Mouse (Mus musculus) T-helper 2 cell (primary cell): ENCODE measurements around the gene Psmb5.

ENCODE experiments used
- in situ Hi-C: fragments of 300-600 bp; cut with MboI, MseI; formaldehyde crosslinking; loops from one replicate; pipeline ENCODE4 v1.15.1; 2025; ENCODE audit warnings: high pct_unique_total_duplicates

Gene Psmb5

DNA sequence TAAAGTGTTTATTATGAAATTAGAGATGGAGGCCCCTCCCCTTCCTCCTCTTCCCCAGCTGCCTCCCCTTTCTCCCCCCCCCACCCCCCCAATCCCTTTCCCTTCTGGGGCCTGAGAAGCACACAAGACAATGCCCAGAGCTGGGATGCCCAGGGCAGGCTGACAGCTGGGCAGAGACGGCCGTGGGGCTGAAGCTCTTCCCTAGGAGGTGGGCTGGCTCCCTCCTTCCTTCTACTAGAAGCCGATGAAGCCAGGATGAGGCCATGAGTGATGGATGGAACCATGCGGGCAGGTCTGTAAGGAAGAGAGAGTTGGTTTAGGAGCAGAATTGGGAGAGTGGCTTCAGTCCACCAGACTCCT, 13.4 kb upstream of the Psmb5 start:
- in situ Hi-C loops: no loop called here

DNA sequence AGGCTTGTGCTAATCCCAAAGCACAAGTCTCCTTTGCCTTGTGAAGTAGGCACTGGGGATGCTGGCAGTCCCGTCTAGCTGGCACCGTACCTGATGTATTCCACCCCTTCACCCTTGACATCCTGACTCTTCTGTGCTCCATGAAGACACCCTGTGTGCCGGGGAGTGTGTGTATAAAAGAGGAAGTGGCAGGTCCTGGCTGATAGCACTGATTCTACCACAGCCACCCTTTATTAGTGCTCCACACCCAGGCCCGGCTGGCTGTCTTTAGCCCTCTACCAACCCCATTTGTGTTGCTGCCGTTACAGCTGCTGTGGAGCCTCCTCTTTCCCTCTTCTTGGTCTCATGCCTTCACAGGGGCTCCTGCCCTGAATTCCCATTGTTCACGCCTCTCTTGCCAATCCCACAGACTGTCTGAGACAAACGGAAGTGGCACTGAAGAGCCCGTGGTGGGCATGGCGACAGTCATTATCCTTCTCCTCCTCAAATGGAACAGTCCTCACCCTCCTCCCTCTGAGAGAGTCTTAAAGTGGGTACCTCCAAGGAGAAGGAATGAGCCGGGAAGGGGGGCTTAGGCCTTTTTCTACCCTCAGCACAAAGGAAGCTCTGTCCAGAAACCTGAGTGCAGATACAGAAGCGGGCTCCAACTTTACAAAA, 12.9 kb upstream of the Psmb5 start:
- in situ Hi-C loops: no loop called here

DNA sequence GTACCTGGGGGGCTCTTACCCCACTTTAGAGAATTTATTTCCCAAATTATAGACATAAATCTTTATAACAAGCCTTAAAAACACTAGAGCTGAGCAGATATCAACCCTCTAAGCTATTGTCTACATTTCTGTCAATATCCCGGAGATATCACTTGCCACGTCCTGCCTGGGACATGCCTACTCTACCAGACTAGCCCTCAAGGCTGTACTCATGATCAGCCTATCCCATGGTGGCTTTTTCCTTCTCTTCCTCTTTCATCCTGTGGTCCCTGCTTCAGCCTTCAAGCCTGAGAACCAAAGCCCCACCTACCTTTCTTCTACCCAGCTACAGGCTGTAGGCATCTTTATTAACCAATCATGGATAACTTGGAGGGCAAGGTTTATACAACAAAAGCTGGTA, 12.0 kb upstream of the Psmb5 start:
- in situ Hi-C loops: no loop called here

DNA sequence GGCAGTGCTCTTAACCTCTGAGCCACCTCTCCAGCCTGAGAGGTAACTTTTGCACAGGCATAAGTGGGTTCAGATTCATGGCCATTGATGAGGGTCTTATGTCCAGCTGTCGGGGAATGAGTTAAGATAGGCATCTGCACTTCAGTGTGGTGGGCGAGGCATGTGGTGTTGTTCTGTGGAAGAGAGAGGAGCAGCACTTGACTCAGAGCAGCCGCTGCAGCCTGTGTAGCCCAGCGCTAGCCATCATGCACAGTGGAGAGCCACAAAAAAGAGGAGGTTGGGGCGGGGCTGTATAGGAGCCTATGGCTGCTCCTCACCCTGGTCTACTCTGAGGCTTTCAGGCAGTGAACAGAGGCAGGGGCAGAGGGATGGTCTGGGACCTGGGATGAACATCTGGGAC, 10.3 kb upstream of the Psmb5 start:
- in situ Hi-C loops: no loop called here

DNA sequence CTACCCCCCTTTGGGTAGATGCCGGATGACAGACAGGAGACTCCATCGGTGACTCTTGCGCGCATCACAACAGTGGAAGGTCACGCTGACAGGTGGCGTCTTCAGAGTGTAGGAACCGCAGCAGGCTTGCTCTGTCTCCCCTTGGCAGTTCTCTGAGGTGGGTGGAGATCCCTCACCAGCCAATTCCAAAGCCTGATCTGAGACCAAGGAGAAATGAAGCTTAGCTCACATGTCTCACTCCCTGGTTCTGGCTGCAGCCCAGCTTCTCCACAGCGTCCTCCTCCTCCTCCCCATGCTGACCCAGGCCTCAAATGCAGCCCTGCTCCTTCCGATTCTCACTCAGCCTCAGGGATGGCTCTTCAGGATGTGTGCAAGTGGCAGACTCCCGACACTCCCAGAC, 7.2 kb upstream of the Psmb5 start:
- in situ Hi-C loops: no loop called here

DNA sequence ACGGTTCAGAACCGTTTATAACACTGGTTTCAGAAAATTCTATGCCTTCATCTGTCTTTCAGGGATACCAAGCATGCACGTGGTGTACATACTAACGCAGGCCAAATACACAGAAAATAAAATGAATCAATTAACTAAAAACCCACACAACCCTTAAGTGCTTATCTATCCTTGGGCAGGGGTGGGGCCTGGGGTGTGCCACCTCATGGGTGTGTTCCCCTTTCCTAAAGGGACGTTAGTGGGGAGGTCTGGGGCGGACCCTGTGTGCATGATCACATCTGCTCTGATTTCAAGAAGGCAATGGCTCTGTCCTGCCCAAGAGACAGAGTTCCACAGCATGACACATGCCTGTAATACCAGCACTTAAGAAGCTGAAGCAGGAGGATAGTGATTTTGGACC, 5.5 kb upstream of the Psmb5 start:
- in situ Hi-C loops: no loop called here

DNA sequence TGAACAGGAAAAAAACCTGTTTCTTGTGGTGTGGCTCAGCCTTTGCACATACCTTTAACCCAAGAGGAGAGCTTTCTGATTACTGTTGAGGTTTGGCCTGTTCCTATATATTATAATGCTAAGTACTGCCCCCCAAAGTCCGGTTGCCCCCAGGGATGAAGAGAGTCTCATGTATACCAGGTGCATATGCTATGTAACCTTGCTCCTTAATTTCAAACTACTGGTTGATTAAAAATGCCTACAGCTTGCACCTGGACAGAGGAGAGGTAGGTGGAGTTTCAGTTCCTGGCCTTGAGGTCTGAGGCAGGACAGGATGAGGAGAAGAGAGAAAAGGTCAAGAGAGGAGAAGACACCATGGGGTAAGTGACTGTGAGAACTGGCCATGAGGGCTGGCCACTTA, 3.3 kb upstream of the Psmb5 start, which contains the start of gene Psmb11:
Psmb11 (plus strand) TSS at position 301 of the 400 bp plus-strand sequence.
- in situ Hi-C loops: no loop called here

DNA sequence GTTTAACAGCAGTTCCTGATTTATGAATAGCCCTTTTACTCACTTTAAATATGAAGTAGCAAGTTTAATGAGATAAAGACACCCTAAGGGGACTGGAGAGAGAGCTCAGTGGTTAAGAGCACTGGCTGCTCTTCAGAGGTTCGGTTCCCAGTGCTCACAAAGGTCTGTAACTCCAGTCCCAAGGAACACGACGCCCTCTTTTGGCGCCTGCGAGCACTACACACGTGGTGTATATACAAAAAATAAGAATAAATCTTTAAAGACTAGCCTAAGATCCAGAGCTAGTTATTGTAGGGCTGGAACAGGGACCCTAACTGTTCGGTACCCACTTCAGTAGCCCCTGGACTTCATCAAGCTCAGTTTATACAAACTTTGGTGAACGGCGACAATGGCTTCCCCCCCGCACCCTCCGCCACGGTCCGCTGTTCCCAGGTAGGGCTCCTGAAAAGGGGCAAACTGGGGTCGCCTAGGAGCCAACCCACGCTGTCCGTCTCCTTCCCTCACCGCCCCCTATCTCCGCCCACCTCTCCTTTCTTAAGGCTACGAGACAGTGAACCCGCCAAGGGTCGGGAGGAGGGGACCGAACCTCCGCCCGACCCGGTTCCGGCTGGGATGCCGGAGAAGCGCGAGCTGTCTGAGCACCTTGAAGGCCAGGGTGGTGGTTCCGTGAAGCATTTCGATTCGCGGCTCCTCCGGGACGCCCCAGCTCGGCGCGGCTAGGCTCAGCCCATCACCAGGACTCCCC, 498 bp downstream of the Psmb5 start:
- in situ Hi-C loops: no loop called here

DNA sequence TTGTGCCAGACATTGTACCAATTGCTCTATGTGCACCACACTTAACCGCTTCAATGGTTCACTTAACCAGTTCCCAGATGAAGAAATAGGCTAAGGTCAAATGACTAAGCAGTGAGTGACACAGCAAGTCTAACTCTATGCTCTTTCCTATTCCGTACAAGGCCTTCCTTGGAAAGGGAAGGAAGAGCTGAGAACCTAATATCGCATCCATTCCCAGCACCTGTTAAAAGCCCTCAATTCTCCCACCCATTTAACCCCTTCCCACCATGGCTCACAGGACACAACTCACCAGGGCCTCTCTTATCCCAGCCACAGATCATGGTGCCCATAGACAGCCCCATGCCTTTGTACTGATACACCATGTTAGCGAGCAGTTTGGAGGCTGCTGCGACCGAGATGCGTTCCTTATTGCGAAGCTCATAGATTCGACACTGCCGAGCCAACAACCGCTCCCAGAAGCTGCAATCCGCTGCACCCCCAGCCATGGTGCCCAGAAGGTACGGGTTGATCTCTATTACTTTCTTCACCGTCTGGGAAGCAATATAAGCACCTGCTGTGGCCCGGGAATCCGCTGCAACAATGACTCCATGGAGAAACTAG, 1.5 kb downstream of the Psmb5 start:
- in situ Hi-C loops: no loop called here

DNA sequence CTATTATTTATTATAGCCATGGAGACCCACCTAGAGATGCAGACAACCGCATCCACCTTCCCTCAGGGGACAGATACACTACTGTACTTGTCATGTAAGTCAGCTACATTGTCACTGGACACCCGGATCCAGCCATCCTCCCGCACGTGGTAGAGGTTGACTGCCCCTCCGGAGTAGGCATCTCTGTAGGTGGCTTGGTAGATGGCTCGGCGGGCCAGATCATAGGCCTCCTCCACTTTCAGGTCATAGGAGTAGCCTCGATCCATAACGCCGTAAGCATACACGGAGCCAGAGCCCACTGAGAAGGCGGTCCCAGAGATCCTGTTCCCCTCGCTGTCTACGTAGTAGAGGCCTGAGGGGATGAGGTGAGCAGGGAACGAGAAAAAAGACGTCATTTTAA, 3.7 kb downstream of the Psmb5 start:
- in situ Hi-C loops: loop anchor here (5.0 kb wide), 1 partner anchor 42 kb away; no protein-coding TSS in a partner anchor

DNA sequence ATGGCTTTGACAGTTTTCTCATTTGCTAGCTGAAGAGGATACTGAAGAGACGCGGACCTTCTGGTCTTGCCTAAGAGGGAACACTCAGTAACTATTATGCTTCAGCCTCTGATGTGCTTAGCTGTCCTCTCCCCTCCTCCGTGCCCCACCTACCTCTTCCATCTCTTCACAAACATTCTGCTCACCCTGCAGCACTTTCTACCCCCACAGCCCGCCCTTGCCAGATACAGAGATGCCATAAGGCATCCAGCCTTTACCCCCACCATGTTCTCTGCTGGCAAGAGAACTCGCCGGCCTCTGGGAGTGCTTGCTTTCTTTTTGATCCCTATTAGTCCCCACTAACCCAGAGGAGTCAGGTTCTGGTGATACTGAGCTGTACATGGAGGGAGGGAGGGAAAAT, 7.2 kb downstream of the Psmb5 start:
- in situ Hi-C loops: loop anchor here (5.0 kb wide), 1 partner anchor 38 kb away; no protein-coding TSS in a partner anchor

DNA sequence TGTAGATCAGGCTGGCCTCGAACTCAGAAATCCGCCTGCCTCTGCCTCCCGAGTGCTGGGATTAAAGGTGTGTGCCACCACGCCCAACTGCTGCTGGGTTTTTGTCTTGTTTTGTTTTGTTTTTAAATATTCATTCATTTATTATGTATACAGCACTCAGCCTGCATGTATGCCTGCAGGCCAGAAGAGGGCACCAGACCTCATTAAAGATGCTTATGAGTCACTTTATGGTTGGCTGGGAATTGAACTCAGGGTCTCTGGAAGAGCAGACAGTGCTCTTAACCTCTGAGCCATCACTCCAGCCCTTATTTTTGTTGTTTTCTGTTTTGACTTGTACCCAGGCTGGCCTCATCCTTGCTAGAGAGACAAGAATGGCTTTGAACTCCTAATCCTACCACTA, 7.9 kb downstream of the Psmb5 start:
- in situ Hi-C loops: loop anchor here (5.0 kb wide), 1 partner anchor 38 kb away; no protein-coding TSS in a partner anchor

DNA sequence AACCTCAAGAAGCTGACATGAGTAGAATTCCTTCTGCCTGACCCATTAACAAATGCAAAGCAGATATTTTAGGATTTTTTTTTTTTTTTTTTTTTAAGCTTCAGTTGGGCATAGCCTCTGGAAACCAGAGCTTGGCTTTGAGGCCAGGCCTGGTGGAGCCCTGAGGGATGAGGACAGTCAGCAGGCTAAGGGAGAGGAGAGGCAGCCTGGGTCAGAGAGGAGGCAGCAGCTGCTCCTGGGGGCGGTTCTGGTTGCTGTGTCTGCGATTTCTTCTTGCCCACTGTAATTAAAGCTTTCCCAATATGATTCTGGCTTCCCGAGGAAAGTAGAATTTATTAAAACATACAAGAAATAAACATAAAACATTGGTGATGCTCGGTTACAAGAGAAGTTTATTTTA, 8.6 kb downstream of the Psmb5 start:
- in situ Hi-C loops: no loop called here

DNA sequence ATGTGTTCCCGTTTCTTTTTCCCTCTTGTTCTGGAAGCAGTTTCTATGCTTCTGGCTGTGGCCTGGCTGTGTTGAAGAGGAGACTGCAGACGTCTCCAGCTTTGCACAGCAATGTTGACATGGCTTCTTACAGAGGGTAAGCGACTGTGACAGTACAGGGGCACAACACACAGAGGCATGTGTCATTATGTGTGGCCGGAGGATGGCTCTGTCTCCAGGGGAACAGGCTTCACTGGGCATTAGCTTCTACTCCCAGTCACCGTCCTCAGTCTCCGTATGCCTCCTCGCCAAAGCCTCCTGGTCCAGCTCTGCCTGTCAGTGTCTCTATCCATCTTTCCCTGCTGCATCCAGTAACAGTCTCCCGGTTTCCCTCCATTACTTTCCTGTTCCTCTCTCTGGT, 10.6 kb downstream of the Psmb5 start:
- in situ Hi-C loops: no loop called here

DNA sequence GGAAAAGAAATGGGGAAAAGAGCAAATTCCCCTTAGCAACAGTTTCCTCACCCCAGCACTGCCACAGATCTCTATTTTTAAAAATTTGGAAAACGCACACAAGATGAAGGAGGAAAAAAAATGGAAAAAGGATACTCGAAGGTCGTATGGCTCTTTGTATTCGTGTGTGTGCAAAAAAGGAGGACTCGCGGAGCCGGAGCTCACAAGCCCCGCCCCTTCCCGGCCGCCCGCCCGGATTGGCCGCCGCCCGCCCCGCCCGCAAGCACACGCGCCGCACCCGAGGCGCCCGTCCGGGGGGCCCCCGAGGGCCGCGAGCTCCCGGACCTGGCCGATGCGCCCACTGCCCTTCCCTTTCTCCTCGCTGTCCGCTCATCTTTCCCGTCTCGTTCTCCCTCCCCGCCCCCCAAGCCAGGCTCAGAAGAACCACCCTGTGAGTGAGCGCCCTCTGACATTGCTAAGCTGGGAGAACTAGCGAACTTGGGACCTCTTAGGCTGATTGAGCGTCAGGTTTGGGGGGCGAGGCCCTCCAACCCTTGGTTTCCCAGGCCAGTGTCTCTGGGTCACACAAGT, 12.0 kb downstream of the Psmb5 start, which contains the start of gene 4931414P19Rik:
4931414P19Rik (minus strand) TSS at position 242 of the 570 bp plus-strand sequence.
- in situ Hi-C loops: no loop called here

DNA sequence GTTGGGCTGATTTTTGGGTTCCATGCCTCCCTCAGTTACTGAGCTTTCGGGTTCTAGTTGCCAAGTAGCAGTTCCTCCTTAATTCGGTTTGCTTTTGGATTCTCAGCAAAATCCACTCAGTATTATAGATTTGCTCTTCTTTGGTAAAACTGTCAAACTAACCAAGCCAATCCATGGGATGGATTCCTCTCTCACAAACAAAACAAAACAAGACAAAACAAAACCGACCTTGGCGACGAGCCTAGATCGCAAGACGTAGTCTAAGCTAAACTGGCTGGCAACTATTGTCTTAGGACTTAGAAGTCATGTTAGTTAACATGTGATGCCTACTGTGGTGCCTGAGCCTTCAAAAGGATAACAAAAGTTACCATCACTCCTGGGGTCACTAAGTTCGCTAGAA, 14.1 kb downstream of the Psmb5 start:
- in situ Hi-C loops: no loop called here

DNA sequence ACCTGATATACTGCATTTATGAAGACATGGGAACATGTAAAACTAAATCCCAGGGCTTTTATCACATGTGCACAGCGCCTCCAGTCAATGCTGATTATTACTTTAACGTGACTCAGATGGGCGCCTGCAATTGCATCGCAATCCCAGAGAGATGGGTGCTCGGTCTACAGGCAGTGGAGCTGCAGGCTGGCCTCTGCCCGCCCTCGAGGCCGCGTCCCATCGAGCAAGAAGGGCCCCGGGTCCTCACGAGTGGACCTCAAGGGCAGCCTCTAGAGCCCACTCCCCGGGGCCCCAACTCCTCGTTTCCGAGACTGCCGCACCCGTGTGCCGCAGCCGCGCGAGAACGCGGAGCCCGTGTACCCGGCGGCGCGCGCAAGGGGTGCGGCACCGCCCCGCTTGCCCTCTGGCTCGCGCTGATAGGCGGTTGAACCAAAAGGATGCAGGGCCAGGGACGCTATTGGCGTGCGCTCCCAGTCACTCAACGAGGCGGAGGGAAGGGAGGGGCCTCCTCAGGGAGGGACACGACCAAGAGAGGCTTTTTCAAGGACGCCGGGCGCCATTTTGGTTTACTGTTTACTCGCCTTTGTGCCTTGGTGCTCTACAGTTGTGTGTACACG, 14.7 kb downstream of the Psmb5 start:
- in situ Hi-C loops: no loop called here

DNA sequence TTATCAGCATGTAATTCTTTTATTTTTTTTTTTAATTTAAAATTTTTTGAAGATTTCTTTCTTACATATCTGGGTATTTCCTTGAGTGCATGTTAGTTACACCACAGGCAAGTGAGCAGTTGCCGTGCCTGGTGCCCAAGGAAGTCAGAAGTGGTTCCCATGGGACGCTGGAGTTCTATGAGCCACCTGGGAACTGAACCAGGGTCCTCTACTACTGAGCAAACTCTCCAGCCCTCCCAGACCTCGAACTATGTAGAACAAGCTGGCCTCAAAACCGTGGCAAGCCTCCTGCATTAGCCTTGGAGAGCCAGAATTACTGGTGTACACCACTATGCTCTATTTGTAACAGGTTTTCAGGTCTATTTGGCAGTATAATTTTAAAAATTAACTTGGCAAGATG, 15.2 kb downstream of the Psmb5 start:
- in situ Hi-C loops: no loop called here

DNA sequence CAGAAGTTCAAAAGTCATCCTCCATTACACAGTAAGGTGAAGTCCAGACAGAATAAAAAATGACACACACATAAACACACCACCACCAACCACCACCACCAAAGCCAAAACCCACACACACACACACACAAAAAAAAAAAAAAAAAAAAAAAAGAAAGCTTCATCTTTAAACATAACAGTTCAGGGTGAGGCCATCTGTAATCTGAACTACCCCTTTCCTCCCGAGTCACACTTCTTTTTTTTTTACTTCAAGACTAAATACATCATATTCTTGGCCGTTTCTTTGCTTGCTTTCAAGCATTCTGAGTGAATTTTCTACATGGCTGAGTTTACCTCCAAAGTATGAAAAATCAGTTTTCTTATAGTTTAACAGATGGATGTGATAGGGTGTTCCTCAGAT, 16.2 kb downstream of the Psmb5 start:
- in situ Hi-C loops: no loop called here

DNA sequence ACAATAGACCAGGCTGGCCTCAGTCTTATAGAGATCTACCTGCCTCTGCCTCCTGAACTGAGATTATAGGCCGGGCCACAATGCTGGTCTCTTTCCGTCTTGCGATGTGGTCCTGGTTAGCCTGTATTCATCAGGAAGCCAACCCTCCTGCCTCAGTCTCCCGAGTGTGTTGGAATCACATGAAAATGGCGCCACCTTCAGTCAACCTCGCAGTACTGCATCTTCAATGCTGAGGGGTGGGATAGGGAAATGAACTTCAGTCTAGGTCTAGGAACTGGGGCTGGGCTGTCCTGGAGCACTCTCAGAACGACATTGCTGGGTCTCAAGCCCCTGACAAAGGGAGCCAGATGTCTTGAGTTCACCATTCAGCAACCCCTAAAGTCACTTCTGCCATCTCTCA, 20.7 kb downstream of the Psmb5 start:
- in situ Hi-C loops: no loop called here

DNA sequence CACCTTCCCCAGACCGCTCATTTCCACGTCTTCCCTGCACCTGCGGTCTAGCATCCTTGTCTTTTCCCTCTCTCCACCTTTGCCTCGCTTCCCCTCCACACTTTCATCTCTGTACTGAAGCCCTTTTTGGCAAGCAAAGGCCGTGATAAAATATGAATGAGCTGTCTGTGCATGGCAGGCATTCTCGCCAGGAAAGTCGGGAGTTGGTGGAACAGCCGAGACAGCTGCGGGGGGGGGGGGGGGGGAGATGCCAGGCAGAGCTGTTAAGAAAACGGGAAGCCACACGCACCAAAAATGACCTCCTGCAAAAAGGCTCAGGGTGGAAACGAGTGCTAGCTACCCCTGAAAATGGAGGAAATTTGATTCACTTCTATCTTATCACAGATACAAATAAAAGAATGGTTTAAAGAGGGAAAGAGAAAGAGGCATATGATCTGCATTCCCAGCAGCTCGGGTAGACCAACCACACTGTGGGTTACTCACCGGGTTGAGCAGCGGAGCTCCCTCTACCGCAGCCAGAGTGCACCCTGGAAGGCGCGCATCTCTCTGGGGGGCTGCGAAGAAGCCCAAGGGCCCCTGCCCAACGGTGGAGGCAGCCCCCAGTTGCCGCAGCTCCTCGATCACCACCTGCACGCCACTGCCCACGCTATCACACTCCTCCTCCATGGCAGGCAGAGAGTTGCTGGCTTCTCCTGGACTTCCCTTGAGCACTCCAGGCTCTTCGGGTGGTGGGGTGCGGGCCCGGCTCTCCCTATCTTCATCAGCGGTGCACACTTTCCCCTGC, 23.0 kb downstream of the Psmb5 start:
- in situ Hi-C loops: no loop called here
